Mouse (Mus musculus): ENCODE measurements at regions not wholly inside any gene's neighbourhood (a gene's known extent, or its start where the extent isn't known, plus 50 kb on each side); places are given as distances from the start of the nearest gene placed in this dataset.

GRCm38 (mm10) chrX:142026402-142026801 lies 151.4 kb upstream of the Gm15294 start:
- Histone ChIP-seq H3K4me2 (ENCODE audit: low read depth, low read length) (no peak overlapping the region), H3K27me3 (ENCODE audit: insufficient read depth, low read length) (peaks cover 5% of the 10 kb centered on the region; the same call in 1 of the 2 replicates), H3K9ac (replicated peaks) (no peak overlapping the region), H3K36me3 (replicated peaks; ENCODE audit: insufficient read depth, low read length) (no peaks in the 10 kb centered on the region), H3K4me1 (ENCODE audit: insufficient read depth) (no peaks in the 10 kb centered on the region), H3K4me3 (ENCODE audit: low read depth, low read length) (no peak overlapping the region), H3K27ac (ENCODE audit: low read depth) (no peak overlapping the region), H3K9me3 (ENCODE audit: low read length) (no peaks in the 10 kb centered on the region)
- TF ChIP-seq EP300 (IDR thresholded peaks at IDR 0.05; ENCODE audit: low read depth) (no peak), CTCF (IDR thresholded peaks at IDR 0.05; ENCODE audit: low read depth) (no peak)
- DNase-seq (no peak), ATAC-seq (no peak)
- WGBS (ENCODE audit: insufficient replicate concordance), result 45% methylated on average over 2 of the region's 2 CpGs

- H3K9me3 ChIP-seq (ENCODE audit: low read length), result no peaks in the 10 kb centered on the region
- no peak overlapping the region for H3K4me3 ChIP-seq (ENCODE audit: low read depth, low read length)
- peaks cover 4% of the 10 kb centered on the region; the same call in 1 of the 2 replicates for H3K27me3 ChIP-seq (ENCODE audit: insufficient read depth, low read length)
- WGBS (ENCODE audit: insufficient replicate concordance), result 35% methylated on average over 1 of the region's 1 CpGs
- DNase-seq (peak; percentile 17), ATAC-seq (peak; percentile 96)
- no peak overlapping the region for H3K9ac ChIP-seq (replicated peaks)
- no peaks in the 10 kb centered on the region for H3K4me1 ChIP-seq (ENCODE audit: insufficient read depth)
- H3K4me2 ChIP-seq (ENCODE audit: low read depth, low read length), result no peak overlapping the region
- no peak for TF ChIP-seq CTCF (IDR thresholded peaks at IDR 0.05; ENCODE audit: low read depth)
- peak; percentile 59 for TF ChIP-seq EP300 (IDR thresholded peaks at IDR 0.05; ENCODE audit: low read depth)
- peak overlapping the region; percentile 39; the same call in 1 of the 2 replicates for H3K27ac ChIP-seq (ENCODE audit: low read depth)
- no peaks in the 10 kb centered on the region for H3K36me3 ChIP-seq (replicated peaks; ENCODE audit: insufficient read depth, low read length)
These were observed 123.3 kb upstream of the Gm15294 start for GRCm38 (mm10) chrX:141998304-141998856.
